Mouse (Mus musculus) ES-E14 (cell line): ENCODE measurements around the gene Slc25a18. TPM values are rescaled to one million over a fixed set of nuclear protein-coding genes. Genes with fewer than 3 reads are reported as not detected.

ENCODE experiments used
- DNase-seq: peaks from one replicate; pipeline ENCODE4 v3.0.0-alpha.2; 2013; ENCODE audit warnings: low read depth, low spot score
- H3K27ac ChIP-seq: 2 replicates; pipeline ENCODE4 v1.5.1; 2012; ENCODE audit warnings: low read depth, mild to moderate bottlenecking, low read length, moderate library complexity, mixed read lengths; ENCODE audit not compliant: poor library complexity, insufficient read depth, severe bottlenecking
- H3K36me3 ChIP-seq: 2 replicates; pipeline ENCODE4 v1.6.1; 2012; ENCODE audit warnings: mild to moderate bottlenecking, low read length, moderate library complexity, mixed read lengths; ENCODE audit not compliant: control insufficient read depth, poor library complexity, insufficient read depth, severe bottlenecking
- H3K4me1 ChIP-seq, 2 experiments: fragments of 150-350 bp in 1 of 2; sonication (generic) in 1 of 2; 2 replicates each; pipeline ENCODE4 v1.6.1; 2012; ENCODE audit warnings: low read length in 2 of 2, mild to moderate bottlenecking in 1 of 2, mixed read lengths in 1 of 2; ENCODE audit not compliant: control insufficient read depth in 2 of 2, insufficient read depth in 2 of 2, poor library complexity in 1 of 2
- H3K4me3 ChIP-seq, 2 experiments: fragments of 150-350 bp in 1 of 2; sonication (generic) in 1 of 2; 2 replicates each; pipeline ENCODE4 v1.5.1; 2012; ENCODE audit warnings: low read length in 2 of 2, low read depth in 1 of 2, mild to moderate bottlenecking in 1 of 2, mixed read lengths in 1 of 2; ENCODE audit not compliant: insufficient read depth in 1 of 2, poor library complexity in 1 of 2, severe bottlenecking in 1 of 2
- H3K9ac ChIP-seq: 2 replicates; pipeline ENCODE4 v1.6.1; 2012; ENCODE audit warnings: low read depth, mild to moderate bottlenecking, low read length, mixed read lengths; ENCODE audit not compliant: poor library complexity, insufficient read depth, severe bottlenecking
- H3K9me3 ChIP-seq: fragments of 150-350 bp; sonication (generic); 2 replicates; pipeline ENCODE4 v1.6.1; 2012; ENCODE audit warnings: low read depth, mild to moderate bottlenecking, low read length; ENCODE audit not compliant: control insufficient read depth, insufficient read depth
- CHD2 ChIP-seq: IDR thresholded peaks from 2 replicates; pipeline ENCODE4 v1.6.1; 2014; ENCODE audit warnings: mild to moderate bottlenecking, low read depth, low read length, inconsistent platforms
- HCFC1 ChIP-seq: IDR thresholded peaks from 2 replicates; pipeline ENCODE4 v1.6.1; 2012; ENCODE audit warnings: low read length, inconsistent platforms, borderline replicate concordance; ENCODE audit not compliant: insufficient read depth
- MAFK ChIP-seq: IDR thresholded peaks from 2 replicates; pipeline ENCODE4 v1.6.1; 2014; ENCODE audit warnings: mild to moderate bottlenecking, low read depth, low read length, inconsistent platforms; ENCODE audit not compliant: insufficient read depth
- ZC3H11A ChIP-seq: IDR thresholded peaks from 2 replicates; pipeline ENCODE4 v1.6.1; 2012; ENCODE audit warnings: low read depth, mild to moderate bottlenecking, inconsistent platforms, low read length, borderline replicate concordance
- ZNF384 ChIP-seq: IDR thresholded peaks from 2 replicates; pipeline ENCODE4 v1.6.1; 2012; ENCODE audit warnings: low read depth, low read length, inconsistent platforms
- in situ Hi-C, 2 experiments: fragments of 600-800 bp; cut with MboI; formaldehyde crosslinking; loops; one replicate each; pipeline ENCODE4 v1.15.1; 2025; ENCODE audit warnings: low sequenced_read_pairs in 2 of 2, inconsistent platforms in 1 of 2; ENCODE audit not compliant: unreplicated experiment in 2 of 2
- total RNA-seq: library from RNA; depleted of rRNA; stranded (reverse); fragments of 300-350 nt; gene quantifications from 2 replicates; pipeline ENCODE4 v1.2.3, GENCODE M21; 2012

Gene Slc25a18
- total RNA-seq, 1 experiment: 0.89 TPM

- Histone ChIP-seq H3K4me3 (no peak overlapping the region), H3K4me1 (no peaks in the 10 kb centered on the region), H3K27ac (no peak overlapping the region), H3K9ac (no peak overlapping the region), H3K36me3 (peaks cover 71% of the 10 kb centered on the region), H3K9me3 (no peaks in the 10 kb centered on the region)
- in situ Hi-C loops: no loop called here
- TF ChIP-seq CHD2: no peak
- TF ChIP-seq ZNF384: no peak
- TF ChIP-seq MAFK: no peak
- TF ChIP-seq HCFC1: no peak
- no peak for TF ChIP-seq ZC3H11A
- no peak for DNase-seq
Measured at GRCm38 (mm10) chr6:120798019-120798418, 24.6 kb downstream of the Slc25a18 start.

DNA sequence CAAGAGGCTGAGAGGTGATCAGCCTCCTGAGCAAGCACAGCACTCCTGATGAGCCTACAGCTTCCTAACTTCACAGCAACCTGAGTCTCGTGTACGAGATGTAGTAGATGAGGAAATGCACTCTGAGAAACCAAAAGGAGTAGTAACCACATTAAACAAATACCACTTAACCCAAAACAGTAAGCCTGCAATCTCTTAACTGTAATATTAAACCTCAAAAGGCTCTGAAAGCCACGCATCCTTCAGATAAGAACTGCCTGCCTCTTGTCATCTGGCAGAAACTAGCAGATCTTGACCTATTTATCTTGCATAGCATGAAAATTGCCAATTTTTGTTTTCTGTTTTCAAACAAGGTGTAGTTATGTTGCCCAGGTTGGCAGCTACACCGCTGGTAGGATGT lies 25.5 kb downstream of the Slc25a18 start:
- no peak for DNase-seq
- H3K9me3 ChIP-seq: no peaks in the 10 kb centered on the region
- no peak overlapping the region for H3K27ac ChIP-seq
- H3K9ac ChIP-seq: no peak overlapping the region
- TF ChIP-seq CHD2: no peak
- no peak for TF ChIP-seq HCFC1
- TF ChIP-seq ZC3H11A: no peak
- TF ChIP-seq MAFK: no peak
- no peak for TF ChIP-seq ZNF384
- H3K4me1 ChIP-seq: no peaks in the 10 kb centered on the region
- in situ Hi-C loops: no loop called here
- no peak overlapping the region for H3K4me3 ChIP-seq
- H3K36me3 ChIP-seq: peaks cover 73% of the 10 kb centered on the region

DNA sequence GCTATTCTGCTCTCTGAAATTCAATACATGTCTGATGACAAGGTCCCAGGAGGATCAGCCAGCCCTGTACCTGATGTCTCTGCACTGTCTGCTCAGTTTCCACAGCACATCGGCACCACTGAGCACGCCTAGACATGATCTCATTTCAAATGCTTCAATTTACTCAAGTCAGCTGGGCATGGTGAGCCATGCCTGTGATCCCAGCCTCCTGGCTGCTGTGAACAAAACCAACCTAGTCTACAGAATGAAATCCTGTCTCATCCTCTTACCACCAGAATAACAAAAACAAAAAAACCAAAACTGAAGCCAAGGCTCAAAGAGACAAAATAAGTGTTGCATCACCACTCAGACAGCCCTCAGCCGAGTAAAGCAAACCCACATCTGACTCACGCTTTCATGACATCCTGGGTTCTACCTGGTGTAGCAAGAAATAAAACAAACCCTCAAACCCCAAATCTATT lies 26.2 kb downstream of the Slc25a18 start:
- H3K36me3 ChIP-seq: peaks cover 75% of the 10 kb centered on the region
- H3K4me1 ChIP-seq: no peaks in the 10 kb centered on the region
- DNase-seq: no peak
- H3K27ac ChIP-seq: no peak overlapping the region
- H3K9ac ChIP-seq: no peak overlapping the region
- H3K4me3 ChIP-seq: no peak overlapping the region
- in situ Hi-C loops: no loop called here
- H3K9me3 ChIP-seq: no peaks in the 10 kb centered on the region
- no peak for TF ChIP-seq MAFK
- TF ChIP-seq ZC3H11A: no peak
- TF ChIP-seq CHD2: no peak
- TF ChIP-seq HCFC1: no peak
- no peak for TF ChIP-seq ZNF384

DNA sequence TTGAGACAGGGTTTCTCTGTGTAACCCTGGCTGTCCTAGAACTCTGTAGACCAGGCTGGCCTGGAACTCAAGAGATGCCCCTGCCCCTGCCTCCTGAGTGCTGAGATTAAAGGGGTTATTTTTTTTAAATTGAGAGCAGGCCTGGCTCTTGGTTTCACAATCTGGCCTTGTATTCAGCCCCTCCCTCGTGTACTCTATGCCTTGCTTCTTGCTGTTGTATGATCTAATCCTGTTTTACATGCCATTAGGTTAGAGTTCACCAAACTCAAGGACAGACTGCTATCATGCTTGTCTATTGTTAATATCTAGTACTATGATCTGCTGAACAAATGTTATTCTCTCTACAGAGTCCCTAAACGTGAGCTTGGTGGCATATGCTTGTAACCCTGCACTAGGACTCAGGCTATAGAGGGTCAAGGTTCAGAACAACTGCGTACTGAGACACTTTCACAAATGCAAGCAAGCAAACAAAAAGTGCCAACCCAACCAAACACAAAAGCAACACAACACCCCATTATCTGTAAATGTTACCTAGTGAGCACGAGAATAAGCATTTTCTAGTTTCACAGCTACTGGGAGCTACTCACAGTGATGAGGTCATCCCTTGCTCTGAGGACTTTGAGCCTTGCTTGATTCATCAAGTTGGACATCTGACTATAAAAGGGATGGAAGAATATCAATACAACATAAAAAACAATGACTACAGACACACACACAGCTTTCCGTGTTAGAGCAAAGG lies 33.8 kb downstream of the Slc25a18 start:
- DNase-seq: no peak
- Histone ChIP-seq H3K36me3 (peaks cover 38% of the 10 kb centered on the region), H3K9ac (no peak overlapping the region), H3K4me1 (no peaks in the 10 kb centered on the region), H3K27ac (no peak overlapping the region), H3K4me3 (no peak overlapping the region), H3K9me3 (no peaks in the 10 kb centered on the region)
- in situ Hi-C loops: no loop called here
- TF ChIP-seq CHD2 (no peak), ZC3H11A (no peak), HCFC1 (no peak), ZNF384 (no peak), MAFK (no peak)
